Mouse (Mus musculus) Patski (cell line): ENCODE data around the gene Oprl1. TPM values are rescaled to one million over a fixed set of nuclear protein-coding genes. Genes with fewer than 3 reads are reported as not detected.

Experiments used
- ATAC-seq: fragments of 100-300 bp; one replicate; pipeline ENCODE4 v1.8.0; 2021
- CTCF ChIA-PET: fragments of 350-600 bp; sonication (Branson Sonifier 250); formaldehyde crosslinking; loops from one replicate; lab custom pipeline; 2022; ENCODE audit warnings: inconsistent platforms; lab: Charles Lee
- POLR2A ChIA-PET: fragments of 350-600 bp; sonication (Branson Sonifier 250); formaldehyde crosslinking; loops from one replicate; lab custom pipeline; 2022; ENCODE audit warnings: antibody characterized with exemption, inconsistent platforms; lab: Charles Lee
- DNase-seq: peaks from one replicate; pipeline ENCODE4 v3.0.0-alpha.2; 2011; ENCODE audit warnings: low read depth, low spot score
- H3K27me3 ChIP-seq: fragments of 371-371 bp; one replicate; pipeline ENCODE4 v1.5.1; 2021
- CTCF ChIP-seq: fragments of 100-300 bp; IDR thresholded peaks from one replicate; pipeline ENCODE4 v1.5.1; 2021
- in situ Hi-C: fragments of 300-500 bp; cut with MboI; formaldehyde crosslinking; loops from 3 replicates; pipeline ENCODE4 v1.11.1; 2018; ENCODE audit warnings: low pct_unique_long_range_greater_than_20kb, mixed read lengths
- polyA plus RNA-seq: library from polyadenylated mRNA; unstranded; gene quantifications from one replicate; pipeline ENCODE4 v1.2.3, GENCODE M21; 2021

The Oprl1 gene
- polyA plus RNA-seq, 1 experiment from 2014 or later, result not detected

GRCm38 (mm10) chr2:181691083-181691482 is 23.7 kb upstream of the Oprl1 start:
- no peaks in the 10 kb centered on the region for H3K27me3 ChIP-seq
- no peak for DNase-seq
- ATAC-seq, result no peak
- POLR2A ChIA-PET, result no interaction called here
- TF ChIP-seq CTCF, result no peak
- in situ Hi-C loops, result no loop called here
- CTCF ChIA-PET, result interaction anchor here (1.2 kb wide), 1 partner anchor 32 kb away, joined by 4 read pairs; no protein-coding TSS in a partner anchor

GRCm38 (mm10) chr2:181691571-181691970 is 23.2 kb upstream of the Oprl1 start:
- TF ChIP-seq CTCF, result no peak
- no peak for ATAC-seq
- POLR2A ChIA-PET, result no interaction called here
- H3K27me3 ChIP-seq, result no peaks in the 10 kb centered on the region
- CTCF ChIA-PET, result interaction anchor here (1.2 to 1.7 kb wide), 2 partner anchors 13 to 32 kb away, joined by 4 to 8 read pairs; no protein-coding TSS in a partner anchor
- in situ Hi-C loops, result no loop called here
- no peak for DNase-seq

- ATAC-seq (no peak), DNase-seq (no peak)
- POLR2A ChIA-PET, result no interaction called here
- no peak for TF ChIP-seq CTCF
- no peaks in the 10 kb centered on the region for H3K27me3 ChIP-seq
- in situ Hi-C loops, result no loop called here
- CTCF ChIA-PET, result interaction anchor here (1.2 to 1.7 kb wide), 2 partner anchors 14 to 33 kb away, joined by 4 to 8 read pairs; no protein-coding TSS in a partner anchor
Observed at GRCm38 (mm10) chr2:181692304-181692703, 22.5 kb upstream of the Oprl1 start.

- no peak for TF ChIP-seq CTCF
- no peak for DNase-seq
- ChIA-PET CTCF (interaction anchor here (1.2 kb wide), 1 partner anchor 10 kb away, joined by 3 read pairs; no protein-coding TSS in a partner anchor), POLR2A (interaction anchor here (1.1 kb wide), 1 partner anchor 20 kb away, joined by 4 read pairs; no protein-coding TSS in a partner anchor)
- in situ Hi-C loops, result no loop called here
- peak; percentile 73 for ATAC-seq
- no peaks in the 10 kb centered on the region for H3K27me3 ChIP-seq
Observed at GRCm38 (mm10) chr2:181693339-181694280, 21.2 kb upstream of the Oprl1 start, which contains the start of gene Rgs19. Rgs19 (minus strand) TSS chr2:181693977.

GRCm38 (mm10) chr2:181694581-181694980 is 20.2 kb upstream of the Oprl1 start:
- TF ChIP-seq CTCF, result no peak
- no peak for DNase-seq
- no peak for ATAC-seq
- POLR2A ChIA-PET, result no interaction called here
- in situ Hi-C loops, result no loop called here
- H3K27me3 ChIP-seq, result no peaks in the 10 kb centered on the region
- CTCF ChIA-PET, result no interaction called here

DNA sequence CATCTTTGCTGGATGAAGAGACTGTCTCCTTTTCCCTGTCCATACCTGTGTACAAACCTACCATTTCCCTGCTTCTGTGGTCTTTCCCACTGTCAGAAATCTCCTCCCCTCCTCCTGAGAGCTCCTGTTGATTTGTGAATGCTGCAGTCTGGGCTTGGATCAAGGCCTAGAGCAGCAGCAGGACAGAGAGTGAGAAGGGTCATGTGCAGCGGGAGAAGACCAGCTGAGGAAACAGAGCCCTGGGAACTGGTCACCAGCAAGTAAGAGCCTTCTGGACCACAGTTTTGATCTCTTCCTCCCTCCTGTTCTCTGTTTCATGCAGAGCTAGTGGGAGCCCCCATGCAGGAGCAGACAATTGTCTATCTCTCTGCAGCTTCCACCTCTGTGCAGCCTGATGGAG is 19.0 kb upstream of the Oprl1 start:
- no peak for ATAC-seq

GRCm38 (mm10) chr2:181696801-181697420 is 17.9 kb upstream of the Oprl1 start:
- in situ Hi-C loops, result no loop called here
- POLR2A ChIA-PET, result no interaction called here
- ATAC-seq (no peak), DNase-seq (no peak)
- CTCF ChIA-PET, result no interaction called here
- TF ChIP-seq CTCF, result no peak
- H3K27me3 ChIP-seq, result peaks cover 1% of the 10 kb centered on the region

More for the DNA sequence above, 19.0 kb upstream of the Oprl1 start:
- no peaks in the 10 kb centered on the region for H3K27me3 ChIP-seq
- CTCF ChIA-PET, result interaction anchor here (1.1 kb wide), 1 partner anchor 12 kb away, joined by 5 read pairs; no protein-coding TSS in a partner anchor
- in situ Hi-C loops, result no loop called here
- no peak for TF ChIP-seq CTCF
- POLR2A ChIA-PET, result no interaction called here
- DNase-seq, result no peak

DNA sequence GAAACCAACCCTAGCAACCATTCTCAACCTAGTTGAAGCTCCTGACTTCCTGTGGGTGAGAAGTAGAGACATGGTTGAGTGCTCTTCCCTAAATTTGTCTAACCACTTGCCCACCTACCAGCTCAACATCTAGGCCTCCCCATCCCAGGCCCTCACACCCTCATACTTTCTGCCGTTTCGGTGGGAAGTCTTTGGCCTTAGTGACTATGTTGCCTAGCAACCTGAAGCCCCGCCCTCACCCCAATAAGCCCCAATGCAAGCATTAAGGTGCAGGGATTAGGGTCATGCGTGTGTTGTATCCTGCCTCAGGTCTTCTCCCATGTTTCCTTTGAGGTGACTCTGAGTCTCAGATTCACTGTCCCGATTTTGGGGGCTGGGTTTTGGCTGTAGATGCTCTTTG is 16.6 kb upstream of the Oprl1 start, which contains the start of gene Lkaaear1:
TSS of gene Lkaaear1 (minus strand) at position 202 of the 400 bp plus-strand sequence.
- POLR2A ChIA-PET, result no interaction called here
- in situ Hi-C loops, result no loop called here
- CTCF ChIA-PET, result interaction anchor here (0.7 to 1.2 kb wide), 2 partner anchors 11 to 19 kb away, joined by 3 read pairs; no protein-coding TSS in a partner anchor
- no peak for DNase-seq
- TF ChIP-seq CTCF, result no peak
- ATAC-seq, result no peak
- peaks cover 15% of the 10 kb centered on the region for H3K27me3 ChIP-seq

GRCm38 (mm10) chr2:181706668-181707067 is 8.1 kb upstream of the Oprl1 start:
- CTCF ChIA-PET, result interaction anchor here (1.0 to 1.8 kb wide), 4 partner anchors 25 to 203 kb away, joined by 3 to 9 read pairs (median 4); no protein-coding TSS in a partner anchor
- H3K27me3 ChIP-seq, result peaks cover 60% of the 10 kb centered on the region
- in situ Hi-C loops, result no loop called here
- no peak for DNase-seq
- POLR2A ChIA-PET, result no interaction called here
- TF ChIP-seq CTCF, result peak; percentile 71
- no peak for ATAC-seq

- ChIA-PET CTCF (no interaction called here), POLR2A (no interaction called here)
- in situ Hi-C loops, result no loop called here
- no peak for DNase-seq
- no peak for ATAC-seq
- H3K27me3 ChIP-seq, result peaks cover 61% of the 10 kb centered on the region
- no peak for TF ChIP-seq CTCF
Observed at GRCm38 (mm10) chr2:181713749-181714148, 1.1 kb upstream of the Oprl1 start.
